Mouse (Mus musculus) forebrain, embryonic 16.5 days (tissue): ENCODE results near the gene Phpt1. TPM values are rescaled to one million over a fixed set of nuclear protein-coding genes. Genes with fewer than 3 reads are reported as not detected.

Source experiments
- ATAC-seq: fragments of 200-750 bp; cut with Nextera tagmentation; 2 replicates; pipeline ENCODE4 v1.8.0; 2017; ENCODE audit warnings: mild to moderate bottlenecking, moderate library complexity
- H3K27ac ChIP-seq: fragments of 300-500 bp; sonication (generic); 2 replicates; pipeline ENCODE4 v1.5.1; 2014; ENCODE audit warnings: low read length, control low read depth
- H3K27me3 ChIP-seq: fragments of 300-500 bp; sonication (generic); replicated peaks from 2 replicates; pipeline ENCODE4 v1.6.1; 2014; ENCODE audit warnings: low read length; ENCODE audit not compliant: control insufficient read depth, insufficient read depth
- H3K36me3 ChIP-seq: fragments of 300-500 bp; sonication (generic); 2 replicates; pipeline ENCODE4 v1.6.1; 2014; ENCODE audit not compliant: control insufficient read depth, insufficient read depth
- H3K4me1 ChIP-seq: fragments of 300-500 bp; sonication (generic); replicated peaks from 2 replicates; pipeline ENCODE4 v1.6.1; 2014; ENCODE audit warnings: low read length; ENCODE audit not compliant: control insufficient read depth, insufficient read depth
- H3K4me2 ChIP-seq: fragments of 300-500 bp; sonication (generic); 2 replicates; pipeline ENCODE4 v1.6.1; 2014; ENCODE audit warnings: mild to moderate bottlenecking, low read length, control low read depth
- H3K4me3 ChIP-seq: fragments of 300-500 bp; sonication (generic); replicated peaks from 2 replicates; pipeline ENCODE4 v1.5.1; 2014; ENCODE audit warnings: mild to moderate bottlenecking, low read length, control low read depth
- H3K9ac ChIP-seq: fragments of 300-500 bp; sonication (generic); replicated peaks from 2 replicates; pipeline ENCODE4 v1.6.1; 2014; ENCODE audit warnings: low read depth, low read length, control low read depth
- H3K9me3 ChIP-seq: fragments of 300-500 bp; sonication (generic); 2 replicates; pipeline ENCODE4 v1.6.1; 2016; ENCODE audit warnings: low read length; ENCODE audit not compliant: control insufficient read depth
- WGBS: fragments of 180-500 bp; shearing (Covaris S2); extraction: QIAGEN DNeasy Blood & Tissue Kit; methylation state at CpG from one replicate; pipeline ENCODE4 v1.1.7; 2014; 5-methylcytosine and 5-hydroxymethylcytosine counted together
- polyA plus RNA-seq: library from polyadenylated mRNA; unstranded; fragments of >200 nt; fragmentation: Nextera tagmentation; extraction: Ambion mirVana; gene quantifications from 2 replicates; pipeline ENCODE4 v1.2.1, GENCODE M21; 2015

Gene Phpt1
- polyA plus RNA-seq: 141 and 145 TPM in 2 replicates

GRCm38 (mm10) chr2:25574579-25575431 lies at the start of gene Phpt1, which contains the start of gene Mamdc4:
Gene Phpt1, minus strand, starts transcription at chr2:25575224.
Gene Mamdc4, minus strand, starts transcription at chr2:25574845.
- peak within 1 kb of the TSS; percentile 91 for H3K4me2 ChIP-seq
- peak within 1 kb of the TSS; percentile 67 for H3K4me3 ChIP-seq
- H3K36me3 ChIP-seq: no peaks in the 10 kb centered on the region
- WGBS: under 1% methylated on average over 44 of the region's 45 CpGs
- H3K9ac ChIP-seq: peak within 1 kb of the TSS; percentile 73
- peak within 1 kb of the TSS; percentile 93 for H3K27ac ChIP-seq
- H3K4me1 ChIP-seq: peaks cover 46% of the 10 kb centered on the region
- H3K9me3 ChIP-seq: no peaks in the 10 kb centered on the region
- peak; percentile 99 for ATAC-seq
- peaks cover 40% of the 10 kb centered on the region for H3K27me3 ChIP-seq

- Histone ChIP-seq H3K4me3 (peak within 1 kb of the TSS; percentile 54), H3K9me3 (no peaks in the 10 kb centered on the region), H3K27ac (peak within 1 kb of the TSS; percentile 37; the same call in 1 of the 2 replicates), H3K4me2 (peak within 1 kb of the TSS; percentile 78), H3K36me3 (no peaks in the 10 kb centered on the region), H3K9ac (peak within 1 kb of the TSS; percentile 64), H3K4me1 (peaks cover 11% of the 10 kb centered on the region), H3K27me3 (peaks cover 7% of the 10 kb centered on the region)
- 4% methylated on average over 34 of the region's 34 CpGs for WGBS
- peak; percentile 89 for ATAC-seq
These were observed 46.5 kb upstream of the Phpt1 start, which contains the start of gene Tmem141 for GRCm38 (mm10) chr2:25621229-25622200. Gene Tmem141, minus strand, starts transcription at chr2:25622005.

- no peaks in the 10 kb centered on the region for H3K36me3 ChIP-seq
- no peak for ATAC-seq
- H3K4me3 ChIP-seq: no peak overlapping the region
- H3K9me3 ChIP-seq: no peaks in the 10 kb centered on the region
- WGBS: 85% methylated on average over 4 of the region's 4 CpGs
- H3K4me1 ChIP-seq: peaks cover 11% of the 10 kb centered on the region
- no peak overlapping the region for H3K9ac ChIP-seq
- H3K4me2 ChIP-seq: peak overlapping the region; percentile 78; the same call in 1 of the 2 replicates
- no peak overlapping the region for H3K27ac ChIP-seq
- H3K27me3 ChIP-seq: peaks cover 13% of the 10 kb centered on the region
These were observed 45.8 kb upstream of the Phpt1 start for GRCm38 (mm10) chr2:25620852-25621228.

- Histone ChIP-seq H3K36me3 (no peaks in the 10 kb centered on the region), H3K4me2 (no peak overlapping the region), H3K4me1 (peaks cover 11% of the 10 kb centered on the region), H3K4me3 (no peak overlapping the region), H3K27ac (no peak overlapping the region), H3K9me3 (no peaks in the 10 kb centered on the region), H3K27me3 (peaks cover 18% of the 10 kb centered on the region), H3K9ac (no peak overlapping the region)
- ATAC-seq: no peak
- WGBS: 86% methylated on average over 6 of the region's 6 CpGs
These were observed 45.4 kb upstream of the Phpt1 start for GRCm38 (mm10) chr2:25620386-25620785.

- Histone ChIP-seq H3K4me2 (no peak within 1 kb of the TSS), H3K9ac (no peak within 1 kb of the TSS), H3K27ac (no peak within 1 kb of the TSS), H3K4me3 (no peak within 1 kb of the TSS), H3K36me3 (no peaks in the 10 kb centered on the region), H3K27me3 (peaks cover 22% of the 10 kb centered on the region), H3K4me1 (peaks cover 11% of the 10 kb centered on the region), H3K9me3 (no peaks in the 10 kb centered on the region)
- WGBS: 76% methylated on average over 3 of the region's 3 CpGs
- no peak for ATAC-seq
These were observed 42.6 kb upstream of the Phpt1 start, which contains the start of gene Ccdc183 for GRCm38 (mm10) chr2:25617578-25617977. Gene Ccdc183, minus strand, starts transcription at chr2:25617678.

GRCm38 (mm10) chr2:25616398-25616797 lies 41.4 kb upstream of the Phpt1 start:
- Histone ChIP-seq H3K4me2 (no peak overlapping the region), H3K9ac (no peak overlapping the region), H3K36me3 (no peaks in the 10 kb centered on the region), H3K9me3 (no peaks in the 10 kb centered on the region), H3K4me1 (peaks cover 7% of the 10 kb centered on the region), H3K4me3 (no peak overlapping the region), H3K27ac (no peak overlapping the region), H3K27me3 (peaks cover 22% of the 10 kb centered on the region)
- 25% methylated on average over 22 of the region's 22 CpGs for WGBS
- no peak for ATAC-seq

- Histone ChIP-seq H3K36me3 (no peaks in the 10 kb centered on the region), H3K27me3 (no peaks in the 10 kb centered on the region), H3K9ac (peak overlapping the region; percentile 97), H3K4me1 (peaks cover 22% of the 10 kb centered on the region), H3K4me3 (peak overlapping the region; percentile 100), H3K27ac (peak overlapping the region; percentile 22), H3K4me2 (peak overlapping the region; percentile 80), H3K9me3 (no peaks in the 10 kb centered on the region)
- 64% methylated on average over 10 of the region's 10 CpGs for WGBS
- peak; percentile 16 for ATAC-seq
These were observed 33.6 kb upstream of the Phpt1 start for GRCm38 (mm10) chr2:25608671-25609070.

- Histone ChIP-seq H3K27me3 (no peaks in the 10 kb centered on the region), H3K36me3 (no peaks in the 10 kb centered on the region), H3K4me2 (peak within 1 kb of the TSS; percentile 80), H3K27ac (peak within 1 kb of the TSS; percentile 91), H3K9ac (peak within 1 kb of the TSS; percentile 97), H3K4me1 (peaks cover 22% of the 10 kb centered on the region), H3K4me3 (peak within 1 kb of the TSS; percentile 100), H3K9me3 (no peaks in the 10 kb centered on the region)
- under 1% methylated on average over 75 of the region's 80 CpGs for WGBS
- peak; percentile 96 for ATAC-seq
These were observed 33.0 kb upstream of the Phpt1 start, which contains the start of gene Rabl6 for GRCm38 (mm10) chr2:25607761-25608622. Gene Rabl6, minus strand, starts transcription at chr2:25608521.
